Mouse (Mus musculus) hindbrain, embryonic 11.5 days (tissue): ENCODE data around the gene Tax1bp3. TPM values are rescaled to one million over a fixed set of nuclear protein-coding genes. Genes with fewer than 3 reads are reported as not detected.
A peak's percentile ranks its signal among the peaks of the same experiment; 100 is the strongest.

Source experiments
- ATAC-seq: fragments of 200-750 bp; cut with Nextera tagmentation; 2 replicates; pipeline ENCODE4 v1.8.0; 2017; ENCODE audit warnings: mild to moderate bottlenecking, moderate TSS enrichment, moderate library complexity; ENCODE audit not compliant: low FRiP score
- DNase-seq: peaks from one replicate; pipeline ENCODE4 v3.0.0-alpha.2; 2015; ENCODE audit warnings: low spot score
- H3K27ac ChIP-seq: fragments of 300-500 bp; sonication (generic); 2 replicates; pipeline ENCODE4 v1.5.1; 2014; ENCODE audit warnings: mild to moderate bottlenecking, low read depth, low read length
- H3K27me3 ChIP-seq: fragments of 300-500 bp; sonication (generic); 2 replicates; pipeline ENCODE4 v1.6.1; 2014; ENCODE audit warnings: mild to moderate bottlenecking, low read length, moderate library complexity, mixed read lengths; ENCODE audit not compliant: control insufficient read depth, insufficient read depth
- H3K36me3 ChIP-seq: fragments of 300-500 bp; sonication (generic); 2 replicates; pipeline ENCODE4 v1.6.1; 2014; ENCODE audit warnings: mild to moderate bottlenecking, low read length, moderate library complexity, mixed read lengths; ENCODE audit not compliant: control insufficient read depth, insufficient read depth
- H3K4me1 ChIP-seq: fragments of 300-500 bp; sonication (generic); replicated peaks from 2 replicates; pipeline ENCODE4 v1.6.1; 2014; ENCODE audit warnings: low read length, mixed read lengths; ENCODE audit not compliant: control insufficient read depth, insufficient read depth
- H3K4me2 ChIP-seq: fragments of 300-500 bp; sonication (generic); replicated peaks from 2 replicates; pipeline ENCODE4 v1.6.1; 2014; ENCODE audit warnings: mild to moderate bottlenecking, low read depth, low read length
- H3K4me3 ChIP-seq: fragments of 300-500 bp; sonication (generic); 2 replicates; pipeline ENCODE4 v1.5.1; 2014; ENCODE audit warnings: low read depth, low read length
- H3K9ac ChIP-seq: fragments of 300-500 bp; sonication (generic); 2 replicates; pipeline ENCODE4 v1.6.1; 2014; ENCODE audit warnings: low read depth, low read length
- H3K9me3 ChIP-seq: fragments of 300-500 bp; sonication (generic); 2 replicates; pipeline ENCODE4 v1.6.1; 2016; ENCODE audit warnings: low read length; ENCODE audit not compliant: control insufficient read depth
- WGBS: fragments of 180-500 bp; shearing (Covaris S2); extraction: QIAGEN DNeasy Blood & Tissue Kit; methylation state at CpG from one replicate; pipeline ENCODE4 v1.1.7; 2014; 5-methylcytosine and 5-hydroxymethylcytosine counted together
- polyA plus RNA-seq: library from polyadenylated mRNA; unstranded; fragments of >200 nt; fragmentation: Nextera tagmentation; extraction: Ambion mirVana; gene quantifications from 2 replicates; pipeline ENCODE4 v1.2.1, GENCODE M21; 2014

Tax1bp3 gene
- polyA plus RNA-seq, 1 experiment from 2014 or later, result 223 TPM

DNA sequence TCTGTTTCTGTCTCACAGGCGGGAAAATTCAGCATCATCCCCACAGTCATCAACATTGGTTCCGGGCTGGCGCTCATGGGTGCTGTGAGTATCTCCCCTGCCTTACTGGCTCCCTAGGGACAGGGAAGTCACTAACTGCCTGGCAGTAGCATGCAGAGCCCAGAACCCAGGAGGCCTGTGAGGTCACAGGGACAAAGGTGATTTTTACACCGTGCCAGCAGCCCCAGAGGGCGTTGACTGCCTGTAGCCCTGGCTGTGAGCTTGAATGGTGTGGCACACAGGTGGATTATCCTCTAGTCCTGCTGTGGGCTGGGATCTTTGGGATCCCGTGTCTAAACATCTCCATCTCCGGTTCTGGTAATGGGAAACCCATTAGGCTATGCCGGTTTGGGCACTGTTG is 8.8 kb upstream of the Tax1bp3 start:
- Histone ChIP-seq H3K36me3 (no peaks in the 10 kb centered on the region), H3K9me3 (no peaks in the 10 kb centered on the region), H3K27me3 (no peaks in the 10 kb centered on the region), H3K4me2 (no peak overlapping the region), H3K9ac (no peak overlapping the region), H3K27ac (no peak overlapping the region), H3K4me3 (no peak overlapping the region), H3K4me1 (no peaks in the 10 kb centered on the region)
- no peak for DNase-seq
- ATAC-seq, result no peak
- WGBS, result 86% methylated on average over 8 of the region's 8 CpGs

- Histone ChIP-seq H3K27ac (no peak overlapping the region), H3K27me3 (no peaks in the 10 kb centered on the region), H3K4me3 (no peak overlapping the region), H3K4me1 (no peaks in the 10 kb centered on the region), H3K9me3 (no peaks in the 10 kb centered on the region), H3K9ac (no peak overlapping the region), H3K36me3 (no peaks in the 10 kb centered on the region), H3K4me2 (no peak overlapping the region)
- ATAC-seq (no peak), DNase-seq (no peak)
- 81% methylated on average over 6 of the region's 6 CpGs for WGBS
Observed at GRCm38 (mm10) chr11:73168576-73168975, 8.3 kb upstream of the Tax1bp3 start.

DNA sequence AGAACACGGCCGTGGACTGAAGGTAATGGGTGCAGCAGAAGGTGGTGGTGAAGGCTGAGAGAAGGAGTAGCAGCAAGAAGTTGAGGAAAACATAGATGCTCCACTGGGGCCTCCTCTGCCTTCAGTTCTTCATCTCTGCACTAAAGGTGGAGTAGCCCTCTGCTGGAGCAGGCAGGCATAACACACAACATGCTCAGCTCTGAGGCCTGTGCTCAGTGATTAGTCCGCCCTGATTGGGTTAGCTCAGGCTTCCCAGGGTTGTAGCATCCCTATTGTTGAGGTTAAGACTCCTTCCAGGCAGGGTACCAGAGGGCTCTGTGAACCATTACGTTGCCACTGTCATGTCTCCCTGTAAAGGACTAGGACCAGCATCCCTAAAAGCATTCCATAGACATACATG is 7.7 kb upstream of the Tax1bp3 start:
- Histone ChIP-seq H3K36me3 (no peaks in the 10 kb centered on the region), H3K9ac (no peak overlapping the region), H3K4me1 (no peaks in the 10 kb centered on the region), H3K27ac (no peak overlapping the region), H3K27me3 (no peaks in the 10 kb centered on the region), H3K4me3 (no peak overlapping the region), H3K4me2 (no peak overlapping the region), H3K9me3 (no peaks in the 10 kb centered on the region)
- DNase-seq (peak; percentile 74), ATAC-seq (peak; percentile 68)
- WGBS, result 36% methylated on average over 4 of the region's 4 CpGs

GRCm38 (mm10) chr11:73172186-73172585 is 4.7 kb upstream of the Tax1bp3 start:
- Histone ChIP-seq H3K27ac (no peak overlapping the region), H3K4me2 (no peak overlapping the region), H3K4me3 (no peak overlapping the region), H3K9me3 (no peaks in the 10 kb centered on the region), H3K4me1 (no peaks in the 10 kb centered on the region; the same call in none of the 2 replicates), H3K9ac (no peak overlapping the region), H3K27me3 (no peaks in the 10 kb centered on the region), H3K36me3 (no peaks in the 10 kb centered on the region)
- WGBS, result 75% methylated on average over 5 of the region's 5 CpGs
- no peak for ATAC-seq
- DNase-seq, result no peak

DNA sequence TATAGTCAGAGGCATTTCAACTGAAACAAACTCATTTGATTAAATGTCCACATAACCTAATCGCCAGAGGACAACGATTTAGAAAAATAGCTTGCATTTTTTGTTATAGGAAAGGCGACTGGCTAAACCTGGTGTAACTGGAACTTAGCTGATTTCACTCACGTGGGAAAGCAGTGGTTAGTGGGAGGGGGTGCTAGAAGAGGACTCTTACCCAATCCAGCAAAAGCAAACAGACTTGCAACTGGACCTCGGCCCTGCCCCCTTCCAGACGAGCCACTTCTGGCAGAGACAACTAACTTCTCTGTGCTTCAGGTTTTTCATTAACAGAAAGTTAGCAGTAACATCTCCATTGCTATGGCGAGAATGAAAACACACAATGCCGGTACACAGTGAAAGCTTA is 1.3 kb upstream of the Tax1bp3 start:
- H3K9ac ChIP-seq, result peak overlapping the region; percentile 40
- DNase-seq, result no peak
- WGBS, result 40% methylated on average over 8 of the region's 8 CpGs

DNA sequence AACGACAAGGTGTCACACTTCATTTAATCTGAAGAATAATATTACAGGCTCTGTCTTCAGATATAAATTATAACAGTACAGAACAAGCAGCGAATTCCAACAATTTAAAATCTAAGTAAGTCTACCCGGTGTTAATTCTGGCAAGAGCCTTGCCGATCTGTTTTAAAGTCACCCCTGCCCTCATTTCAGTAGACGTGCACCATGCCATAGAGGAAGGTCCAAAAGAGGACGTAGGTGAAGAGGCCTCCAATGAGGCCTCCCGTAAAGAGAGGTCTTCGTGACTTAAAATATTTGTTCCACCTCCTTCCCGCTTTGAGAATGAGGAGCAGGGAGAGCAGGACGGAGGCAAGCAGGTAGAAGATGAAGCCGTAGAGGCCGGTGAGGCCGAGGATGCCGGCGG is 697 bp upstream of the Tax1bp3 start:
- WGBS, result under 1% methylated on average over 15 of the region's 15 CpGs
- Histone ChIP-seq H3K27ac (no peak overlapping the region; the same call in 1 of the 2 replicates), H3K9ac (peak overlapping the region; percentile 77), H3K27me3 (no peaks in the 10 kb centered on the region), H3K4me2 (peak overlapping the region; percentile 46), H3K9me3 (no peaks in the 10 kb centered on the region), H3K36me3 (no peaks in the 10 kb centered on the region), H3K4me1 (peaks cover 2% of the 10 kb centered on the region), H3K4me3 (peak overlapping the region; percentile 78)
- ATAC-seq (no peak), DNase-seq (no peak)

More for the DNA sequence above, 1.3 kb upstream of the Tax1bp3 start:
- no peak overlapping the region for H3K27ac ChIP-seq
- H3K4me2 ChIP-seq, result peak overlapping the region; percentile 46
- peaks cover 2% of the 10 kb centered on the region for H3K4me1 ChIP-seq
- no peaks in the 10 kb centered on the region for H3K9me3 ChIP-seq
- H3K36me3 ChIP-seq, result no peaks in the 10 kb centered on the region
- no peak for ATAC-seq
- H3K27me3 ChIP-seq, result no peaks in the 10 kb centered on the region
- H3K4me3 ChIP-seq, result peak overlapping the region; percentile 78

DNA sequence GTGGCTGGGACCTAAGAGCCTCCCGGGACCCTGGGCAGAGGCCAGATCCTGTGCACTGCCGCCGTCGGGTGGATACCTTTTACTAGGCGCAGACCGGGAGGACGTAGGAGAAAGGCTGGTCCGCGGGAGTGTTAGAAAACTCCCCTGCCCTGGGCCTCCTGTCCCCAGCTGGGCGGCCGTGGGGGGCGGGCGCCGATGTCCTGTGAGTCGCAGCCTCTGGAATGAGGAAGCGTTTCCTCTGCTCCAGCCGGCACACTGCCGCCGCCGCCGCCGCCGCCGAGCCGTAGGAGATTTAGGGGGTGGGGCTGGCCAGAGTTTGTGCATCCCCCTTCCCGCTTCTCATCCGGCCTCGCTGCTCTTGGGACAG is 609 bp downstream of the Tax1bp3 start:
- ATAC-seq (peak; percentile 65), DNase-seq (peak; percentile 79)
- Histone ChIP-seq H3K4me1 (peaks cover 2% of the 10 kb centered on the region), H3K9ac (peak overlapping the region; percentile 87), H3K27ac (peak overlapping the region; percentile 85), H3K9me3 (no peaks in the 10 kb centered on the region), H3K4me3 (peak overlapping the region; percentile 78), H3K36me3 (no peaks in the 10 kb centered on the region), H3K4me2 (peak overlapping the region; percentile 68), H3K27me3 (no peaks in the 10 kb centered on the region)
- under 1% methylated on average over 28 of the region's 28 CpGs for WGBS

GRCm38 (mm10) chr11:73177895-73178294 is 1.0 kb downstream of the Tax1bp3 start:
- no peak for ATAC-seq
- H3K27ac ChIP-seq, result peak overlapping the region; percentile 85; the same call in 1 of the 2 replicates
- no peaks in the 10 kb centered on the region for H3K27me3 ChIP-seq

DNA sequence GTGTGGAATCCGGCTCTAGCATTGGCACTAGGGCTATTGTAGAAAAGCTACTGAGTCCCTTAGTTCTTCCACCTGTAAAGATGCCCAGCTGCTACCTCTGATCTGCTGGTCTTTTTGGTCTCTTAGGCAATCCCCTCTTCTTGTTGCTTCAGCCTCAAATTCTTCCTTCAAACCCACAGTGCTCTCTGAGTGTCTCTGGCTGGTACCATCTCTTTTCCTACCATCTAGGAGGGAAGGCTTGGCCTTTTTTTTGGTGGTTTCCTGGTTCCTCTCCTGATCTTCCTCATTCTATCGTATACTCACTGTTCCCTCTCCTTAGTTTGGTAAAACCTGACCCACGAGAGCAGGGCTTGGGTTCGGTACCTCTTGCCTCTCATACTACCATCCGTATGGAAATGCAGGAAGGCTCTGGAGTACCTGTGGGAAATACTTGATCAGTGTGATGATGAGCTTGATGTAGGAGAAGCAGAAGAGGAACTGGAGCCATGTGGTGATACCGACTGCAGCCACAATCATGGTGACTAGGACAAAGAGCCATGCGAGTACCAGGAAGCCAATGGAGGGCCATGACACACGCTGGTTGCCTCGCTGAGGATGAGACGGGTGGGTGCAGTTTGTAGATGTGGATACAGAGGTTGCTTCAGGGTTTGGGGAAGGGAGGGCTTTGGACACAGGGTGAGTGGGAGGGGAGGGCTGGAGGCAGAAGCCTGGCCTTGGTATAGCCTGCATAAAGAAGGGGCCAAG is 9.2 kb downstream of the Tax1bp3 start:
- 93% methylated on average over 10 of the region's 10 CpGs for WGBS

More at GRCm38 (mm10) chr11:73177895-73178294, 1.0 kb downstream of the Tax1bp3 start:
- Histone ChIP-seq H3K36me3 (no peaks in the 10 kb centered on the region), H3K4me2 (peak overlapping the region; percentile 68), H3K9ac (peak overlapping the region; percentile 87), H3K9me3 (no peaks in the 10 kb centered on the region), H3K4me3 (peak overlapping the region; percentile 78), H3K4me1 (peaks cover 2% of the 10 kb centered on the region)
- no peak for DNase-seq
- WGBS, result 4% methylated on average over 2 of the region's 2 CpGs

More for the DNA sequence above, 9.2 kb downstream of the Tax1bp3 start:
- no peak overlapping the region for H3K4me2 ChIP-seq
- no peak overlapping the region for H3K27ac ChIP-seq
- DNase-seq (no peak), ATAC-seq (no peak)
- H3K4me3 ChIP-seq, result no peak overlapping the region
- 0 out of 2 replicates have a peak, but pooled peaks cover 2% of the 10 kb centered on the region for H3K36me3 ChIP-seq
- no peak overlapping the region for H3K9ac ChIP-seq
- no peaks in the 10 kb centered on the region for H3K4me1 ChIP-seq
- H3K9me3 ChIP-seq, result no peaks in the 10 kb centered on the region
- no peaks in the 10 kb centered on the region for H3K27me3 ChIP-seq
